11 mouse cellular contexts compared by ENCODE assay signal in the genomic region with DNA sequence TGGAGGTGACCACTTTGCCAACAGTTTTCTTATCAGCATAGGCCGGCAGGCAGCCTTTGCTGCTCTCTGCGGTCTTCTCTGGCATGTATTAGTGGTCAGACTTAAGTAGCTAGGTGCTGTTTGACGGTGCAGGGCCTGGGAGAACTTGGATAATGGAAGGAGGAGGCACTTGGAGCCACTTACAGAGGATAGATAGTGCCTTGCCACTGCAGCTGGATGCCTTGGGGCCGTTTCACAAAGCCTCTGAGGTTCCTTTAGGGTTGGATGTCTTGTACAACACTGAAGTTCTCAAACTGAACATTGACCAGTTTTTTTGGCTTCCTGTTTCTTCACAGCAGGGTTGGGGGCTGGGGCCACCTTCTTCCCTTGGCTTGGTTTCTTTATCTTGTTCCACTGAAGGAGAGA.
A peak's percentile ranks its signal among the peaks of the same experiment; 100 is the strongest.
DNase-seq lines count a peak whose midpoint lies in the region; ATAC-seq and TF ChIP-seq lines count a peak whose summit lies in the region.
"Had no signal": no experiment of that assay in that cellular context is flagged by ENCODE, and none has a peak within 500 bp of the region (broad histone marks: within the 10 kb centered on the region; RNA-seq: fewer than 3 reads in every experiment).

No protein-coding gene starts in this region.

- ATAC-seq in liver, embryonic 11.5 days (replicated peaks; ENCODE audit: low FRiP score): peak; percentile 16; the same call in 1 of the 2 replicates
- ATAC-seq: hindbrain, embryonic 16.5 days; midbrain, embryonic 16.5 days had no signal

- H3K27ac ChIP-seq in heart, embryonic 10.5 days: peak overlapping the region; percentile 42; the same call in 1 of the 2 replicates
- H3K27ac ChIP-seq in bone marrow, adult 2 months (ENCODE audit: control insufficient read depth, insufficient read depth, low read depth, low read length, poor library complexity): peak overlapping the region; percentile 65
- peak overlapping the region; percentile 78 for H3K27ac ChIP-seq in liver, embryonic 11.5 days (ENCODE audit: low read depth, low read length)

- no peak for TF ChIP-seq CTCF in bone marrow, adult 2 months (IDR thresholded peaks at IDR 0.05; ENCODE audit: control insufficient read depth, insufficient read depth, low read length)

- H3K4me2 ChIP-seq in liver, embryonic 11.5 days: peak overlapping the region; percentile 98

- peaks cover 32% of the 10 kb centered on the region for H3K4me1 ChIP-seq in heart, embryonic 10.5 days
- H3K4me1 ChIP-seq in bone marrow, adult 2 months (ENCODE audit: control insufficient read depth, insufficient read depth, low read length): peaks cover 8% of the 10 kb centered on the region
- peaks cover 76% of the 10 kb centered on the region for H3K4me1 ChIP-seq in liver, embryonic 11.5 days (replicated peaks; ENCODE audit: control insufficient read depth, insufficient read depth, low read length)

- 25% methylated on average over 4 of the region's 4 CpGs for WGBS in heart, embryonic 10.5 days
- 7% methylated on average over 4 of the region's 4 CpGs for WGBS in bone marrow, adult 2 months
- 24% methylated on average over 4 of the region's 4 CpGs for WGBS in liver, embryonic 11.5 days

- H3K27me3 ChIP-seq in heart, embryonic 10.5 days (ENCODE audit: insufficient read depth, poor library complexity, severe bottlenecking): peaks cover 13% of the 10 kb centered on the region
- no peaks in the 10 kb centered on the region for H3K27me3 ChIP-seq in liver, embryonic 11.5 days (replicated peaks; ENCODE audit: control insufficient read depth, insufficient read depth, low read length)

- peak overlapping the region; percentile 52 for H3K9ac ChIP-seq in liver, embryonic 11.5 days (ENCODE audit: low read depth, low read length)

- no peak for DNase-seq in heart, embryonic 10.5 days (ENCODE audit: low spot score)
- DNase-seq in heart, postnatal 14 days: no peak
- DNase-seq in liver, embryonic 11.5 days (ENCODE audit: low spot score): no peak
- peak; percentile 16 to 20 for DNase-seq in natural killer cell, adult 2 months (ENCODE audit: low spot score in 2 of 2)
- DNase-seq in layer of hippocampus, postnatal 14 days (ENCODE audit: low spot score in 2 of 2): no peak
- no peak for DNase-seq in kidney, postnatal 14 days
- DNase-seq in lung, postnatal 14 days: no peak
- DNase-seq: cerebellum, postnatal 14 days had no signal

- H3K9me3 ChIP-seq in heart, embryonic 10.5 days: peaks cover 5% of the 10 kb centered on the region
- H3K9me3 ChIP-seq in liver, embryonic 11.5 days (ENCODE audit: control insufficient read depth, low read length): peaks cover 7% of the 10 kb centered on the region

- H3K4me3 ChIP-seq in heart, embryonic 10.5 days: no peak overlapping the region
- H3K4me3 ChIP-seq in bone marrow, adult 2 months (replicated peaks; ENCODE audit: control insufficient read depth, low read depth, low read length): peak overlapping the region; percentile 42
- peak overlapping the region; percentile 26; the same call in 1 of the 2 replicates for H3K4me3 ChIP-seq in liver, embryonic 11.5 days (ENCODE audit: low read depth, low read length)

- TF ChIP-seq POLR2A in bone marrow, adult 2 months (IDR thresholded peaks at IDR 0.05; ENCODE audit: borderline replicate concordance, control insufficient read depth, low read depth, low read length): no peak

- intact Hi-C loops in heart, postnatal 14 days (cut with DNase I): no loop called here

- H3K36me3 ChIP-seq in heart, embryonic 10.5 days: peaks cover 9% of the 10 kb centered on the region; the same call in 1 of the 2 replicates
- H3K36me3 ChIP-seq in liver, embryonic 11.5 days (ENCODE audit: control insufficient read depth, insufficient read depth, low read length): peaks cover 6% of the 10 kb centered on the region

Comparison
In these comparisons a context has a peak if more than half of its experiments do, and no peak if none do; other contexts are left out.
1. DNase-seq: peak in natural killer cell, adult 2 months (2 of 2); none in heart, embryonic 10.5 days (single experiment), heart, postnatal 14 days (0 of 2), liver, embryonic 11.5 days (single experiment), layer of hippocampus, postnatal 14 days (0 of 2), kidney, postnatal 14 days (single experiment) and lung, postnatal 14 days (single experiment).
2. Peak in every context shown above with its lines, with median percentiles within 50 percentile points of each other: H3K27ac ChIP-seq.